Mouse (Mus musculus) ES-E14 (cell line): ENCODE data around the gene Nfic.

ENCODE experiments used
- CHD2 ChIP-seq: IDR thresholded peaks from 2 replicates; pipeline ENCODE4 v1.6.1; 2014; ENCODE audit warnings: mild to moderate bottlenecking, low read depth, low read length, inconsistent platforms
- ZC3H11A ChIP-seq: IDR thresholded peaks from 2 replicates; pipeline ENCODE4 v1.6.1; 2012; ENCODE audit warnings: low read depth, mild to moderate bottlenecking, inconsistent platforms, low read length, borderline replicate concordance

DNA sequence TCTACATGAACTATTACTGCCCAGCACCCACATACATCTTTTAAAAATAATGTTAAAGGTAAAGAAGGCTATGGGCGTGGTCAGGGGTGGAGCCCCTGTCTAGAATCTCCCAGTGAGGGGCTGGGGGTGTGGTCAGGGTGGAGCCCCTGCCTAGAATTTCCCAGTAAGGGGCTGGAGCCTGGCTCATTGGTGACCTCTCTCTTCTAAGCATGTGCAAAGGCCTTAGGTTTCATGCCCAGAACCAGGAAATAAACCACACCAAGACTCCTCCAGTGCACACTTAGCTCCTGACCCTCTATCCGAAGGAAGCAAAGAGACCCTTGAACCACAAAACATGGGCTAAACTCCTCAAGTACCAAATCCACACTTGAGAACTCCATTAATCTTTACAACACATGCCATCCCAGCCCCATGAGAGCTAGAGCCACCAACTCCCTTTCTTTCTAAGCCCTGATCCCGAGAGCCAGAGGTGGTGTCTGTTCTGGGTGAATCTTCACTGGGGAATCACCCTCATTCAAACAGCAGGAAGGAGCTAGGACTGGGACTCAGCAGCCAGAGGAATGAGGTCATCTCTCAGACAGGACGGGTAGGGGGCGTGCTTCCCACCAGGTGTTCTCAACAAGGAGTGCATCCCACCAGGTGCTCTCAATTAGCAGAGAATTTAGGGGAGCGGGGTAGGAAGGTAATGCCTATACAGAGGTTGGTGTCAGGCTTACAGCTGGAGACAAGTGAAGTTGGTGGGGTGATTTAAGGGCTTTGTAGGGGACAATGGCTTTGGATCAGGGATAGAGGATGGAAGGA is 78.7 kb downstream of the Nfic start:
- TF ChIP-seq CHD2 (no peak), ZC3H11A (no peak)
